Mouse (Mus musculus) inflammation-experienced regulatory T-cells, adult 6 months (primary cell): ENCODE measurements around the gene Creb3l2. TPM values are rescaled to one million over a fixed set of nuclear protein-coding genes. Genes with fewer than 3 reads are reported as not detected.

Source experiments
- ATAC-seq: one replicate; pipeline ENCODE4 v1.8.0; 2017
- polyA plus RNA-seq, 3 experiments: library from polyadenylated mRNA; unstranded; fragments of 100-300 nt; shearing (Covaris generic); gene quantifications; one replicate each; pipeline ENCODE4 v1.2.1; 2017

Creb3l2 gene
- polyA plus RNA-seq, 3 experiments from 2014 or later = 2.3 to 3.6 (median 2.6) TPM

DNA sequence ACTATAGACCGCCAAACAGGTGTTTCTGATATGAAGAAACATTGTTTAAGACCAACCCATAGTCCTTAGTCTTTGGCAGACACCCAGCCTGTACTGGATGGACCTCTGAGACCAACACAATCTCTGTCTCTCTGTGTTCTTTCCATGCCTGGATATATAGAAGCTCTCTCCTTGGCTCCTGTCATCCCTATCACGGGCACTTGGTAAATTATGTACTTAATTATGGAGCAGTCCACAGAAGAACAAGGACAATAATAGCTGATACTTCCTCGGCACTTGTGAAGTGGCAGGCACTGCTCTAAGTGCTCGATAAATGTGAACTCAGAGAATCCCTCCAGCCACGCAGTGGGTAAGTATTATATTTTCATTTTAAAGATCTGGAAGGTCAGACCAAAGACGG lies 72.2 kb downstream of the Creb3l2 start:
- no peak for ATAC-seq

DNA sequence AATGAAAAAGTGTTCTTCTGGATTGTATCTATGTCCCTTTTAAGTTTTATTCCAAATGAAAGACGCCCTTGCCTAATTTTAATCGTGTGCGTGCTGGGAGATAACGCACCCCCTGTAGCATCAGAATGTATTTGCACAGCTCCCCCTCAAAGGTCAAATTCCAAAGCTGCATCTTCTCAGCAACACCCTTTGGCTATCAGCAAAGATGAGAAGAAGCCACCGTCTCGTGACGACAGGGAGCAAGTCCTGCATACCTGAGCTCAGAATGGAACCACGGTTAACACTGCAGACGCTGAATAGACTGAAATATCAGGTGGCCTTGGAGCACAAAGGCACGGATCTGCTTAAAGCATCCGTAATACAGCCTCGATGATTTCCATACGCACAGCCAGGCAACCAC lies 73.7 kb downstream of the Creb3l2 start:
- ATAC-seq = no peak

DNA sequence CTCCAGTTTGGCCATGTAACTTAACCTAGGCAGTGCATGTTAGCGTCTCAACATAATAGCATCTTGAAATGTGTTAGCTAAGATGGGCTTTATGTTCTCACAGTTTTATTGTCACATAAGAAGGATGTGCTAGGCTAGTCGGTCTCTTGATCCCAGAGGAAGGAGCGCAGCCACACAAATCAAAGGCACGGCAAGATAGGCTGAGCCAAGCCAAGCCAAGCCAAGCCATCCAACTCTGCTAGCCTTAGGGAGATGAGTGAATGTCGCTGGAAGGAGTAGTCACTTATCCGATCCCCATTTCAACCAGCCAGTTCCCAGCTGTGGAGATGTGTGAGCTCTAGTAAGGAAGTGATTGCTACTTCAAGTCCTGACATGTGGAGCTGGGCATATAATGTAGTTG lies 75.0 kb downstream of the Creb3l2 start:
- no peak for ATAC-seq

DNA sequence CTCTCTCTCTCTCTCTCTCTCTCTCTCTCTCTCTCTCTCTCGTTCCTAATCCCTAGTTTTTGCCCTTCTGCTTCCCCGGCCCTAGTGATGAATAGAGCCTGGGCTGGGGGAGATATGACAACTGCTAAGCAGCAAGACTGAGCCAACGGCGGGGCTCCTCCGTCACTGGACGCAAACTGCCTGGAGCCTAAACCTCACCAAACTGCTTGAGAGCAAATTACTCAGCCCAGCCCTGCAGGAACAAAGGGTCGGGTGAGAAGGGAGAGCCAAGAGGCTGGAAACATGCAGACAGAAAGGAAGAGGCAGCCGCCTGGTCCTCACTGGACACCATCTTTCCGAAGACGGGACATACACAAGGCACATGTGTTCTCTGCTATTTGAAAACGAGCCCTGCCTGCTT lies 76.8 kb downstream of the Creb3l2 start:
- no peak for ATAC-seq

DNA sequence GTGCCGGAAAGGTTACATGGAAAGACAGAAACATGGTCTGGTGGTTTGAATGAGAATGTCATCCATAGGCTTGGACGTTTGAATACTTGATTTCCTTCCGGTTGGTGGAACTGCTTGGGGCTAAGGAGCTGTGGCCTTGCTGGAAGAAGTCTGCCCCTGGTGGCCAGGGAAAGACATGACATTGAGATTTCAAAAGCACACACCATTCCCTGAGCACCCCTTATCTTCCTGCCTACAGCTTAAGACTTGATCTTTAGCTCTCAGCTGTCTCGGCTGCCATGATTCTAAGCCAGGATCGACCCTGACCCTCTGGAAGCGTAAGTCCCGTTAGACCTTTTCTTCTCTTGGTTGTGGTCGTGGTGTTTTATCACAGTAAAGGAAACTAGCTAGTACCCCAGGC lies 77.6 kb downstream of the Creb3l2 start:
- no peak for ATAC-seq

DNA sequence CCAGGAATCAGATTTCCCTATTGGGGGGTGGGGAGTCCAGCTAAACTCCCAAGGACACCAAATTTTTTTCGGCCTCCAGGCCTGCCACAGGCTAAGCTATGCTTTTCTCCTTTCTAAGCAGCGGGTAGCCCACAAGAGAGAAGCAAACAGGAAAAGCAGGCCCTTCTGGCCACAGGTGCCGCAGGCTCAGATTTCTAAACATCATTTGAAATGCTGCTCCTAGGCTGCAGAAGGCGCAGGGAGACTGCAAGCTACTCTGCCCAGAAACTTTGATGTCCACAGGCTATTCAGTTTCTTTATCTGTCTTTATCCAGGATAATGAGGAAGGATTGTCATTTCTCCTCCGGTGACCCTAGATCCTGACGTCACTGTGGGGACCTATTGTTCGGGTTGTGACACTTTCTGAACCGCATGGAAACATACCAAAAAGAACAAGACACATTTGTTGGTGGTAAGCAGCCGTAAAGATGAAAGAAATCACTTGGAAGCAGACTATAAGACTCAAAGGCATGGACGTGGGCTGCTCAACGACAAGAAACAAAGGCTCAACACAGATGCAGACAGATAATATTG lies 81.0 kb downstream of the Creb3l2 start:
- ATAC-seq = no peak

DNA sequence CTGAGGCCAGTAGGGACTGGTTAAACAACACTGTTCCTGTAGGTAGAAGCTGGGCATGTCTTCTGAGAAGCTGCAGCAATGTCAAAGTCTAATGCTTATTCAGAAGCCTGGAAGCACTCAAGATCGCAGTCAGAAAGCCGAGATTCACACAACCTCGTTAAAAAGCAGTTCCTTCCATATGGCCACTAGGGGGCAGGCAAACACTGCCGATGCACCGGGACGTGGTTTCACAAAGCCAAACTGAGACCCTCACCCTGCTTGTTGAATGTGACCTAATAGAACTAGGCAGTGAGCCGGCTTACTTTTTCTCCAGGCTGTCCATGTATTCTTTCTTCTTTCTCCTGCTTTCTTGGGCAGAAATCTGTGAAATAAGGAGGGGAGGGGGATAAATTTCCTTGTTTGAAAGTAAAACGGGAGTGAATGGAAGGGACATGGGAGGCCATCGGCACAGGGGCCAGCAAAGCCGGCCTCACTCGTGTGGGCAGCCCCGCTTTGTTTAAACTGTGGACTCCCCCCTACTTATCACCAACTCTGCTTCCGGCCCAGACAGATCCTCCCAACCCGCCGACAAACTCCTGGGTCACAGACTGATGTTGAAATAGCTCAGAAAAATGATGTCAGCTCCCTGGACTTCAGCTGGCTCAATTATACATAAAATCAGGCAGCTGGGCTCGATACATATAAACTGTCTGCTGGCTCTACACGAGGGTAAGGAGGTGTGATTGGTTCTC lies 87.3 kb downstream of the Creb3l2 start:
- peak; percentile 55 for ATAC-seq

DNA sequence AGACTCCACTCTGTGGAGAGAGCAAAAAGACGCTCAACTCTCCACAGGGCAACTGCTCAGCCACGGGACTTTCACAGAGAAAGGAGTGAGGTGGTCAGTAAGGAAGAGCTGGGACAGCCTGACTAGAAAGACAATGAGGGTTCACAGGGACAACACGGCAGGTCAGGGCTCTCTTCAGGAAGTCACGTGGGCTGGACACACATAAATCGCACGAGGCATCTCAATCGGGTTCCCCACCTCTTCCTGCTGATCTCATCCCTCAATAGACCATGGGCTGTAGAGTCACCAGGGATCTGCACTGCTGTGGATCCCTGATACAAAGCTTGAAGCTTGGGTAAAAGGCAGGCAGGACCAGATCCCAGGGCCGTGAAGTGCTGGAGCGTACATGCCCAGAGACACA lies 88.3 kb downstream of the Creb3l2 start:
- no peak for ATAC-seq

DNA sequence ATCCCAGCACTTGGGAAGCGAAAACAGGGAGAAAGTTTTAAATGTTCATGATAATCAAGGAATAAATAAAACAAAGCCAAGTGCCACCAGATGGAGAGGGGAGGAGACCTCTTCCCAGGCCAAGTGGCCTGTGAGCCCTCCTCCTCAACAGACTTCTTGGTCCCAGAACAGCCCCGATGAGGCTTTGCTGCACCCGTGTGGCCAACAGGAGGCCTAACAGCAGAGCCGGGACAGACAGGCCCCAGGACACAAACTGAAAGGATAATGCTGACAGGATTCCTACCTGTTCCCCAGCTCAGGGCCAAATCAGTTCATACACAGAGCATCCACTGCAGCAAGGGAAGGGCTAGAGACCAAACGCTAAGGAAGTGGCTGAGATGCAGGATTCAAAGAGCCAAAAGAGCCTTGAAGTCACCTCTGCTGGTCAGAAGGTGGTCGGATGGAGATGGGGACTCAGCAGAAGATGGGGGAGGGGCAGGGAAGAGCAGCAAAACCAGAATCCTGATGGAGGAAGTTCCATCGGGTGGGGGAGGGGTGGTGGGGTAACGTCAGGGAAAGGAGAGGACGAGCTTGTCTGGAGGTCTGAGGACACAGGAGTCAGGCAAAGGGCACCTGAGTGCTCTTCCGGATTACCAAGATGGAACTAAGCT lies 90.1 kb downstream of the Creb3l2 start:
- no peak for ATAC-seq

DNA sequence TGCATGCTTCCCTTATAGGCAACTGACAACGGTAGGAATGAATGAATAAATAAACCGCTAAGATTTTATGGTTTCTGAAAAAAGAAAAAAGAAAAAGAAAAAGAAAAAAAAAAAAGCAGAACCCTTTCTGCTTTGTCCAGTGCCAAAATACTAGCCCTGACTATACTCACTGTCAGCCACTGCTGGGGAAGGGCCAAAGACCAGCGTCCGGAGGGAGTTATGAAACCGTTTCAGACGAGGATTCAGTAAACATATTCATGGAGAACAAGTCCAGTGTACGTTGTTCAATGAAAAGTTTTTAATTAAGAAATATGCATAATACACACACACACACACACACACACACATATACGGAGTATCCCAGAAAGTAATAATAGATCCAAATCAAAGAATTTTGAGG lies 91.6 kb downstream of the Creb3l2 start:
- no peak for ATAC-seq

DNA sequence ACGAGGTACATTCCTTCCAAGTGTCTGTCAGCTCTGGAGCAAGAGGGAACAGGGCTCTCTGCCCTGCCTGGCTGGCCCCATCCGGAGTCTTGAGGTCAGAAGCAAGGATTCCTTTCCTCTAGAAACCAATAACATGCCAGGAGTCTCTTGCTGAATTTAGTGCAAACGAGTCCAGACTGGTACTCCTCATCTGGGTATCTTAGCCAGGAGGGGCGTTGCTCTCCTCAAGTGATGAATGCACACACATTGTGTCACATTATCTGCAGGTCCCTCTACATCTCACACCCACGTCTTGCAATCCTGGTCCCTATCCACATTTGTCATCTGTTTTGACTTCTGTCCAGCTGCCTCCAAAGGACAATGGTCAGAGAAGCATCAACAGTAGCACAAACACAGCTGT lies 94.3 kb downstream of the Creb3l2 start:
- no peak for ATAC-seq

DNA sequence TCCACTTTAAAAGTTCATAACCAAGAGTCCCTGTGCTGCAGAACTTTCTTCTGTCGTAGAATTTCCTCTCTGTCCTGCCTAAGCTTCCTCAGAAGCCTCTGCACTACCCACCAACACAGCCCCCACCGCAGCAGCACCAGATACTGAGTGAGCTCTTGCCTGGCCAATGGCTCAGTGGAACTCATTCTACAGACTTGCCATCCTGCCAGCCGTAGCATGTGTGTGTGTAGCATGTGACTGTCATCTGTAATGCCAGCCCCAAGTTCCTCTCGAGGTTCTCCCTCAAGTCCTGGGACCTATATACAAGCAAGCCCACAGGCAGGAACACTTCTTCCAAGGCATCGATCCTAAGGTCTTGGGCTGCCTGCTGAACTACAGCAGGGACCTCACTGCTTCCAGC lies 103.9 kb downstream of the Creb3l2 start:
- ATAC-seq = no peak

DNA sequence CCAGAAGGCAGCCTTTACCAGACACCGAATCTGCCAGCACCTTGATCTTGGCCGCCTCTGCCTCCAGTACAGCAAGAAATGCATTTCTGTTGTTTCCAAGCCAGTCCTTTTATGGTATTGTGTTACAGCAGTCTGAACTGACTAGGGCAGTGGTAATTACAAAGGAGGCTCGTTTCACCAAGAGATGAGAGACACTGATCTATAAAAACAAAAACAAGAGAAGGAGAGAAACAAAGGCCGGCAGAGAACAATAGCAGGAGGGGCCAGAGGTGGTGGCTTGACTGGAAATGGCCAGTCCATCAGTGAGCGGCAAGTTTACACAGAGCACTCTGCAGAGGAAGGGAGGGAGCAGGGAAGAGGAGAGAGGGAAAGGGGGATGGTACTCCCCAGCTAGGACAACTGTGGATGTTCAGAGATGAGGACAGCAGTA lies 105.1 kb downstream of the Creb3l2 start:
- no peak for ATAC-seq

DNA sequence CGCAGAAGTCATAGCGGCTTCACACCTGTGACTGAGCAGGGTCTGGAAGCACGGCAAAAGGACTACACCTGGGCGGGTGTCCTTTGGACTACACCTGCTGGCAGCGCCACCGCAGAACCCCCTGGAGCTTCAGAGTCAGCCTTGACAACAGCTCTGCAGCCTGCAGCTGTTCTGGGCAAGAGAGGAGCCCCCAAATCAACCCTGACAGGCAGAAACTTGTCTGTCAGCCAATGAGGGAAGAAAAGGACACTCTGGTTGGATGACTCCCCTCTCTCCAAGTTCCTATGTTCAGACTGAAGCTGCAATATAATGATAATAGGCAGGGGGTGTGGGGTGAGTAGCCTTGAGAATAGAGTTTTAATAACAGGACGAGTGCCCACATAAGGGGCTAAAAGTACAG lies 105.6 kb downstream of the Creb3l2 start:
- no peak for ATAC-seq

DNA sequence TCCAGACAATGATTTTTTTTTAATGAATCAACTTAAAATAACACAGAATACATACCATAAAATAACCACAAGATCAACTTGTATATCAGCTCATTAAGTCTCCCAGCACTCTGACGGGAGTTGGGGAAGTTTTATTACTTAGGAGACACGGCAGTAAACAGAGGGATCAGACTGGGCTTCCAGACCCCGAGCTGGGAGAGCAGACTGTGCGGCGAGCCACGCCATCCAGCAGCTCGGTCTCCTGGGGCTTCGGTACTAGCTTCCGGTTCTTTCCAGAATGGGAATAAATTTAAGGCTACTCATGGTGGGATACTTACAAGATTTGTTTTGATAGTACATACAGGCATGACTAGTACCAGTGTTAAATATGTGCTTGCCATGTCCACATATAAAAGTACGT lies 109.1 kb downstream of the Creb3l2 start:
- ATAC-seq = no peak

DNA sequence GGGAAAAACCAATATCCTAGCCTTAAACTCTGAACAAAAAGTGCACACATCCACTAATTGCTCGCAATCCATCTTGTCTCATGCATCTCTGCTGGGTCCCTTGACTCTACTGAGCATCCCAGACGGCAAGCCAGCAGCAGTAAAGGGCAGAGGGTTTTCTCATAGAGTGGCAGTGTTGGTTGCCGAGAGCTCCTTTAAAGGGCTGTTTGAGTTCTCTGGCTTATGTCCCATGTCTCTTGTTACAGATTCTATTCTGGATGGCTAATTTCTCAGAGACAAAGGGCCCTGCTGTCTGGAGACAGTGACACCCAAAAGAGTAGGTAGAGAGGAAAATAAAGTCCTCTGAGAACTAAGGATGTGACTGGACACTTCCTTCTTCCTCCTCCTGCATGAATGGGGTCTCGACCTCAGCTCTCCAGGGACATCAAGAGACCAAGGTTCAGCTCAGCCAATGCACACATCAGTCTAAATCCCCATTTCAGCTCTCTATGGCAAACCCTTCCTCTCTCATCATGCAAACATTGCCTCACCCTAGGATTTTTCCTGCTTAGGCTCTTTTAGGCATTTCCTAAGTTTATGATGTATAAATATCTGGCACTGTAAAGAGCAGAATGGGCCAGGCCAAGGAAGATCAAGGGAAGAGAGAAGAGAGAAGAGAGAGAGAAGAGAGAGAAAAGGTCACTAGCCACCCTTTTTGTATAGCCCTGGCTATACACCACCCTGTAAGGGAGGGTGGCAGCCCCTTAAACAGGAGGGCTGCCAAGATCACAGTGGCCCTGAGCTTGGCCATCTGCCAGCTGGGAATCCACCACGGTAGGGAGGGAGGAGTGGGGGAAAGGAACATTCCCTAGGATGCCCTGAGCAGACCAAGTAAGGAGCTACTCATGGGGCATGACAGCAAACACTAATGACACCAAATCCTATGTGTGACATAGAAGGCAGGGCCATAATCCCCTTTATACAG lies 111.8 kb downstream of the Creb3l2 start:
- ATAC-seq = no peak

DNA sequence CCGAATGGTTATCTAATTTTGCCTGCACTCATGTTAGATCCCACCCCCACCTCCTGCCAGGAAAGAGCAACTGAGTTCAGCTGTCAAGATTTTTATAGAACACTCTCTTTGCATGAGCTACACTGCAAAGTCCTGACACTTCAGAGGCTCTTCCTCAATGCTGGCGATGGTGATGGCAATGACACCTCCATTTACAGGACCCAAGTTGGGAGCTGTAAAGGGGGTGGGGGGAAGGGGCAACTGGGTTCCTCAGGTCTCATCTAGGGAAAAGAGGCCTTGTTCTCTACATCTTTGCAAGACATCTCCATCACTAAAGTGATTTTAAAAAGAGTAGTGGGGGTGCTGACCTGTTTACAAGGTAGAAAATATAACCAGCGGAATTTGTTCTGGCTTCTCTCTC lies 112.6 kb downstream of the Creb3l2 start:
- no peak for ATAC-seq

DNA sequence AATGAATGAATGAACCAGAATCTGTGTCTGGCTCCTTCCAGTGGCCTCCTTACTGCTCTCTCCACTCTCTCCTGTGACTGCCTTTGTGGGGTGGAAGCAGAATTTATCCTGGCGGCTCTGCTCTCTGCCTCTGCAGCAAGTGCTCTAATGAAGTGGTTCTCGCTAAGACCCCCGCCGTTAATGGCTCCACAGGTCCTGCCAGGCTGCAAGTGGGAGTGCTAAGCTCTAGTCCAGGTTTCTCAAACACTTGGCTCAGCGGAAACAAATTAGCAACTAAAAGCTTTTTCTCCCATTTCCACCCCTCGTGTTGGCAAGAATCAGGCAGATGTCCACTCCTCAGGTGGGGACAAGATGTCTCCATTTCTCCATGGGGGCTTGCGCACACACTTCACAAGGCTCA lies 113.3 kb downstream of the Creb3l2 start:
- no peak for ATAC-seq

DNA sequence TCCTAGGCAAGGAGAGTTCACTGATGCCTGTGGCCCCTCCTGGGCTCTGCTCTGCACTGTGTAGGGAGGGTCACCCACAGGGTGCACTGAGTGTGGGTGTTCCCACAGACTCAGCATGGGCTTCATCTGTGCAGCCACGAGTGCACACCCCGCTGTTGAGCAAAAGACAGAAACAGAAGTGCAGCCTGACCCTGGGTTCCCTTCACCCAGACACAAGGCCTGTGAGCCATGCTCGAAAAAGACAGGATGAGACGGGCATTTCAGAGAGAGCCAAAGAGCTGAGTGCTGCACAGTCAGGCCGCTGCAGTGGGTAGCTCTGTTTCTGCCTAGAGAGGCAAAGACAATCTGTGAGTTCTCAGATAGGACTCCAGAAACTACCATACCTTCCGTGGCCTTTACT lies 114.4 kb downstream of the Creb3l2 start:
- ATAC-seq = no peak

DNA sequence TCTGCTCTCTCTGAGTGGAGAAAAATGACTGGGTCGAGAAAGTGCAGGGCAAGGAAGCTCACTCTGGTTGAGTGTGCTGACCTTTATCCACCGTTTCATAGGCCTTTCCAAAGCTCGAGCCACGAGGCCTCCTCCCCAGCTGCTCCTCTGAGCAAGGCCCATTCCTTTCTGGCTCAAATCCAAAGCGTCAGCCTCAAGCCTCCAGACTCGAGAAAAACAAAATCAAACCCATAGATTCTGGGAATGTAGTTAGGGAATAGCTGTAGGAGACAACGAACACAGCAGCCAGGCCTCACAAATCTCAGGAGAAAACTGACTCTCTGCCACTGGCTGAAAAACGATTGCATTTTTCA lies 115.4 kb downstream of the Creb3l2 start:
- ATAC-seq = no peak

DNA sequence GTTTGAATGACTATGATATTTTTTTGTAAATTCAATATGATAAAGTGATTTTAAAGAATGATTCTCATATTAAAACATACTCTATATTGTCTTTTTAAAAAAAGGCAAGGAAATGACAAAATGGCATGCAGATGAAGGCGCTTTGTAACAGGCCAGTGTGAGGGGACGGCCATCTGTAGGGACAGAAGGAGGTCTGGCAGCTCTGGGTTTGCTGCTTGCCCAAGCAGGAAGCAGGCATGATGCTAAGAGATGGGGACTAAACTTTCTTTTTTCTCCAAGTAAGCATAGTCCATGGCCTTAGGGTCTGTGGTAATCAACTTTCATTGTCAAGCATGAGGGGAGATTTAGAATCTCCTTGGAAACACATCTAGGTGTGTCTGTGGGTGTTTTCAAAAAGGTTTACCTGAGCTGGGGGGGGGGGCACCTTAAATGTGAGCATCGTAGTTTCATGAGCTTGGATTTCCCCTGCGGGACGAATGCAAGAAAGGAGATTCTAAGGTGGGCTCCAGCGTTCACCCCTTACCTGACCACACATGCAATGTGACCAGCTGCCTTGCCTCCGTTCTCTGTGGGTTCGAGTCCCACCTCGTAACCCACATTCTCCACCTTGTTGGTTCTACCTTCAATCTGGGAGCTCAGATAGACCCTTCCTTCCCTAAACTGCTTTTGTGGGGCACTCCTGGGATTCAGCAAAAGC lies 115.9 kb downstream of the Creb3l2 start:
- ATAC-seq = no peak

DNA sequence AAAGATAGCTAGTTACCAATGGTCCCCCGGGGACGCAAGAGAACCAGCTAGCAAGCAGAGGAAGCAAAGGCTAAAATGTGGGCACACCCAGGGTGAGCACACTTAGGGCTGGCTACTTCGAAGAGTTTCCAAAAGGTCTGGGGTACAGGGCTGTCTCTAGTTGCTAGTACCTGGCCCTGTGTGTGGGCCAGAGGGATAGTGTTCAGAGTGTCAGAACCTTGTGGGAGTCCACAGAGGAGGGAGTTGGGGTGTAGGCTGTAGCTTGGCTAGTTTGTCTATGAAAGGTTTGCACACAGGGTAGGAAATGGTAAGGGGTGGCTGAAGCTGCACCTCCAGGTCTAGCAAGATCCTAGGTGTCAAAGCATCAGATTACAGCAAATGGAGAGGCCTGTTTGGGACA lies 116.9 kb downstream of the Creb3l2 start:
- ATAC-seq = no peak

DNA sequence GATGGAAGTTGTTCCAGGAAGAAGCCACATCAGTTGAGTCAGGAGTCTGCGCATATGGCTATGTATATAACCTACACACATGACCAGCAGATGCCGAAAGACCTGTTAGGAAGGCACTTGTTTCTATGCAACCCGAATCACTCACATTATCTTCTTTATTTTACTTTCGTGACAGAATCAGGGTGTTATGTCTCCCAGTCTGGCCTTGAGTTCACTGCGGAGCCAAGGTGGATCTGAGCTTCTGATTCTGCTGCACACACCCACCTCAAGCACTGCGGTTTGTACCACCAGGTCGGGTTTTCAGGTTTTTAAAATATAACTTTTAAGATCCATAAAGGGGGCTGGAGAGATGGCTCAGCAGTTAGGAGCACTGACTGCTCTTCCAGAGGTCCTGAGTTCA lies 119.3 kb downstream of the Creb3l2 start:
- no peak for ATAC-seq
